Mouse (Mus musculus): Measurements from ENCODE around the gene Coro1b. TPM values are rescaled to one million over a fixed set of nuclear protein-coding genes. Genes with fewer than 3 reads are reported as not detected.

Coro1b gene
- polyA plus RNA-seq (2014; fragmentation: Illumina TruSeq; extraction: RNeasy Lipid Tissue Mini Kit (QIAGEN cat#74804); ENCODE audit: low read depth, low replicate concordance), result 9.0 TPM

DNA sequence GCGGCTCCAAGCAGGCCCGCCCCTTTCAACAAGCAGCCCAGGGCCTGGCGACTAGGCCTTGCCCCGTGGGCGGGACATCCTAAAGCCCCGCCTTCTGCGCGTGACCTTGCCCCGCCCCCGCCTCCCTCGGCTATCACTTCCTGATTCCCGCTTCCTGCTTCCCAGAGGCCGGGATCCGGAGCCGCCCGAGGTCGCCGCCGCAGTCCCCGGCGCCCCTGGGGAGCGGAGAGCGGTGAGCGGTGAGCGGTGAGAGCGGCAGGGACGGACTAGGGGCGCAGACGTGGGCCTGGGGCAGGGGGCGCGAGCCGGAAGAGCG lies at the start of gene Coro1b:
Gene Coro1b, plus strand, starts transcription at position 129 of the 316 bp plus-strand sequence.

DNA sequence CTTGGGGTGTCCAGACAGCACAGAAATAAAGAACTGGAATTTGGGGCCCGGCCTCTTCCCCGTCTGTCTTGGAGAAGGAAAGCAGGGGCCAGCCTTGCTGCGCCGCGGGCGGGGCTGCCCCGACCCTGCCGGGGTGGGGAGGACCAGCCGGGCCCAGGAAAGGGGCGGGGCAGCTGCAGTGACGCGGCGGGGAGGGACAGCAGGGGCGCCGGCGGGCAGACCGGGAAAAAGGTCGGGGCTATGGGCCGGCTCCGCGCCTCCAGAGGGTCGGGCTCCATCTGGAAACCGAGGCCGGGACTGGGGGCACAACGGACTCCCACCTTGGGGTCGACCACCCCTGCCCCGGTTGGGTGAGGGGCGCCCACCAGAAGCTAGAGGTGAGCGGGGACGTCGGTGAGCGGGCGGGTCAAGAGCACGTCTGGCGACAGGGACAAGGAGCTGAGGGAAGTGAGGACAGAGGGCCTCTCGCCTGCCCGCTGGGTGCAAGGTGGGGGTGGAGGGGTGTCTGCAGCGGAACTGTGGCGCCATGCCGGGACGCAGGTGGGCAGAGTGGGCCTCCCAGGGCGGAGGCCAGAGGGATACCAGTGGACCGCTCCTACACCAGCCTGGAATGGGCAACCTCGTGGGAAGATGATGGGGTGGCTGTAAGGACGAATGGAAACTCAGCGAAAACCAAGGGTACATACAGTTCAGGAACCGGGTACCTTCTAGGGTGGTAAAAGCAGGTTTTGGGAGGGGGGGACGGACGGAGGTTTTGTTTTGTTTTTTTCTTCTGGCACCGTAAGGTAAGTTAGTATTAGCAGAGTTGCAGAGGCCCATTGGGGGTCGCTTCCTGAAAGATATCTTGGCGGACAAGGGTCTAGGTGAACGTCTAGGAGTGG lies 48.3 kb upstream of the Coro1b start, which contains the start of gene Pitpnm1:
Gene Pitpnm1, plus strand, starts transcription at position 162 of the 881 bp plus-strand sequence.

DNA sequence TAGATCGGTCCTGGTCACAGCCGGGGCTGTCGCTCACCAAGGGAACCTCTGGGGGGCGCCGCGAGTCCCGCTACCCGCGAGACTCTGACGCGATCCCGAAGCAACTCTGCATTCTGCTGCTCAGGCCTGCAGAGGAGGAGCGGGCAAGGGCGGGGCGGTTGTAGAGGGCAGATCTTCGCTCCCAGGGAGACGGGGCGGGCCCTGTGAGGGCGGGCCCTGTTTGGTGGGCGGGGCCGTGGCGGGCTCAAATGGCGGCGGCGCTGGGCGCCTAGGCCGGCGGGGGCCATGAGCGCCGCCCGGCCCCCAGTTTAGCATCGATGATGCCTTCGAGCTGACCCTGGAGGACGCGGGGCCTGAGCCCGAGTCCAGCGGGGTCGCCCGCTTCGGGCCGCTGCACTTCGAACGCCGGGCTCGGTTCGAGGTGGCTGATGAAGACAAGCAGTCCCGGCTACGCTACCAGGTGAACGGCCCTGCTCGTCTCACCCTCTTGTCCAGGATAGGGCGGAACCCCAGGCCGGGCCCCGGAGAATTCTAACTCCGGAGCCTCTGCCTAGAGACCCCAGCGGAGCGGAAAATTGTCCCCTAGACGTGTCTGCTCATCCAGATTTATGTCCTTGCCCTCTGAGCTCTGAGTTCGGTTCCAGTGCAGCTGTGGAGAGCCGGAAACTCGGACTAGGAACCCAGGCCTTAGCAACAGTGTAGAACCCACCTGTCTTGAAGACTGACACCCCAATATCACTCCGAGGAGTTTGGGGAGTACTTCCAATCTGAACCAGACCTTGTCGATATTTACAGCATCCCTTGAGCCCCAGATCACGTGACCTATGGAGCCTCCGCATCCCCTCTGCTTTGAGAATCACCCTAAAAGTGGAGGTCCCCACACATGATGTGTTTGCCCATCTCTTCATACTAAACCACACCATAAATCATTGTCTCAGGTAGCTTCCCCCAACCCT lies 22.4 kb upstream of the Coro1b start, which contains the start of gene Aip:
Gene Aip, minus strand, starts transcription at position 118 of the 956 bp plus-strand sequence.

DNA sequence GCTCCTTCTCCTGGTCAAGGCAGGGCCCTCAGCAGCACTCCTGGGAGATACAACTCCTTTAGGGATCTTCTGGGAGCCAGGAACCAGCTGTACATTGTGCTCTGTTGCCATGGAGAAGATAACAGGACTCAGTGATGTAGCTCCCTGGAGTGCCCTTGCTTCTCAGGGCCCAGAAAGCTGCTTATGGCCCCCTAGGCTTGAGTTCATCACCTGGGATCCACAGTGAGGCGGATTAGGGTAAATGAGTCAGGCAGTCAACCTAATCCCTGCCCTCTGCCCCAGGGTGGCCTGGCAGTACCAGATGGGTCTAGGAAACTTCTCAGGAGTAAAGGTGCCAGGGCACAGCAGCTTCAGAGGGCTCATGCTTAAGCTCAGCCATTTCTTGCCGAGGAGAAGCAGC lies 9.0 kb upstream of the Coro1b start, which contains the start of gene Gpr152:
Gene Gpr152, plus strand, starts transcription at position 342 of the 400 bp plus-strand sequence.

DNA sequence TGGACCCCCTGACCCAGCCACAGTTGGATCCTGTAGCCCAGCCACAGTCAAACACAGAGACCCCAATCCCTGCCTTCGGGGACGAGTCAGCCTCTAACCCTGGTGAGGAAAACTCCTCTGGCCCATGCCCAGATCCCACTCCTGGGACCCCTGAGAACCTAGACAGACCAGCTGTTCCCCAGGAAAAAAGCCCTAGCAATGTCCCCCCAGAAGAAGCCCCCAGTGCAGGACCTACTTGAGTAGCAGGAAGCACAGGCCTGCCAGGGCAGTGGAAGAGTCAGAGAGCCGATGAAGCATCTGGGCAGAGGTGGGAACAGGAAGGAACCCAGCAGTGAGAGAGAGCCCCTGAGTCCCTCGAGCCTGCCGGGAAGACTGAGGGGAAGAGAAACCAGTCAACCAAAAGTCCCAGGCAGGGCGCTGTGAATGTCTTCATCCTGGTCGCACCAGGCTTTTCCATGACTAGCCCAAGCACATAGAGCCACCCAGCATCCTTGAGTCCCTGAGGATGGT lies 4.6 kb upstream of the Coro1b start, which contains the start of gene Cabp4:
Gene Cabp4, minus strand, starts transcription at position 275 of the 510 bp plus-strand sequence.

DNA sequence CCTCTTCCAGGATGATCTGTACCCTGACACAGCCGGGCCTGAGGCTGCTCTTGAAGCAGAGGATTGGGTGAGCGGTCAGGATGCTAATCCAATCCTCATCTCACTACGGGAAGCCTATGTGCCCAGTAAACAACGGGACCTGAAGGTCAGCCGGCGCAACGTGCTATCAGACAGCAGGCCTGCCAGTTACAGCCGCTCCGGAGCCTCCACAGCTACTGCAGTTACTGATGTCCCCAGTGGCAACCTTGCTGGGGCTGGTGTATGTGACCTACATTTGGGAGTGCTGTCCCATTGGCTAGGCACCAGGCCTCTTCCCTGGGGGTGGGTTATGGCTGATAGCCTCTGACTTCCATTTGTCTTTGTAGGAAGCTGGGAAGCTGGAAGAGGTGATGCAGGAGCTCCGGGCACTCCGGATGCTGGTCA lies 4.8 kb downstream of the Coro1b start, which contains the start of gene Ptprcap:
Gene Ptprcap, plus strand, starts transcription at position 373 of the 423 bp plus-strand sequence.

DNA sequence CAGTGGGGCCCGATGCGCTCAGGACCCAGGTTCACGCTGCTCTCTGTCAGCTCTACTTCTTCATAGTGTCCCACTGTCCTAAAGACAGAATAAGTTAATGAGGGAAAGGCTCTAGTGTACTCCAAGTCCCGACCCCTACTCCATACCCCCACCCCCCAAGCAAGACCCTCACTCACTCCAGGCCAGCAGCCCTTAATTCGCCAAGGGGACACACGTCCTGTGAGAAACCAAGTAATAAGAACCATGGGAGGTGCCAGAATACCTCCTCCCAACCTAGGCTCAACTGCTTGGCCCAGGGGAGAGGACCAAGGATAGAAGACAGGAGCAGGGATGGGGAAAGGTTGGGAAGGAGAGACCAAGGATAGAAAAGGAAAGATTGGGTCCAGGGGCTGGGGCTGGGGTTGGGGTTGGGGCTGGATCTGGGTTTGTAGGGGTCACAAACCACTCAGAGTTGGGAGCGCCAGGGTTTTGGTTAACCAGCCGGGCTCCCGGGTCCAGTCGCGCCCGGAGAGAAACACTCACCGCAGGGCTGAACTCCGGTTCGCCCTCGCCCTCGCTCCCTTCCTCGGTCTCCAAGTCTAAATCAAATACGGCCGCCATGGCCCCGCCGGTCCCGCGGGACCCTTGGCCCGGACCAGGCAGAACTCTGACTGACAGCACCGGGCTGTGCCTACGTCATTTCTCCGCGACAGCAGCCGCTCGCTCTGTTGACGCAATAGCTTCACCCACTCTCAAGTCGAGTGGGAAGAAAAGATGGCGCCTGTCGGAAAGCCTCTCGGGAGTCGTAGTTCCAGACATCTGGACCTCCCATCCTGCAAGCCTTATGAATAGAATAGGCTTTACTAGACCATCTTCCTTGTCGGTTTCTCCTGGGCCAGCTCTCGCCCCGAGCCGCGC lies 14.5 kb downstream of the Coro1b start, which contains the start of gene Rps6kb2:
Gene Rps6kb2, minus strand, starts transcription at position 709 of the 897 bp plus-strand sequence.

DNA sequence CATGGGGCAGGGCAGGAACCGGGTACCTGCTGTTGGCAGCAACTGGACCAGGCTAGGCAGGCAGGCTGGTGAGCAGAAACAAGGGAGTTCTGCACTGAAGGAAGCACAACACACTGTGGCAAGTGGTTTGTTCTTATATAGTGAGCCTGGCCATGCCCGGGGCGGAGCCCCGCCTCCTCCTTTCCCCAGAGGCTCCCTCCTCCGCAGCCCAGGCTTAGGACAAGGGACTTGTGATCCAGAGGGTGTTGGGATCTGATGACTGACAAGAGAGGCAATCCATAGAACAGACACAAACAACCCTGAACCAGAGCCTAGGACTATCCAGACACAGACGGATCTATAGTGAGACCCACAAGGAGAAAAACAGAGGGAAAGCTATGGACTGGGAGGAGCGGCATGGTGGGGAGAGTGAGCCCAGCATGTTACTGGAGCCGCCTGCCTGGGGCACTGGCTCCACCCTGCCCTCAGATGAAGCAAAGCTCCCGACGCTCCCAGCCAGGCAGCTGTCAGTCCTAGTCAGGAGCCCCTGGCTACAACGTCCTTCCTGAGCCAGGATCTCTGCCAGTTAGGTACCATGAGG lies 27.0 kb downstream of the Coro1b start, which contains the start of gene Carns1:
Gene Carns1, minus strand, starts transcription at position 112 of the 580 bp plus-strand sequence.

DNA sequence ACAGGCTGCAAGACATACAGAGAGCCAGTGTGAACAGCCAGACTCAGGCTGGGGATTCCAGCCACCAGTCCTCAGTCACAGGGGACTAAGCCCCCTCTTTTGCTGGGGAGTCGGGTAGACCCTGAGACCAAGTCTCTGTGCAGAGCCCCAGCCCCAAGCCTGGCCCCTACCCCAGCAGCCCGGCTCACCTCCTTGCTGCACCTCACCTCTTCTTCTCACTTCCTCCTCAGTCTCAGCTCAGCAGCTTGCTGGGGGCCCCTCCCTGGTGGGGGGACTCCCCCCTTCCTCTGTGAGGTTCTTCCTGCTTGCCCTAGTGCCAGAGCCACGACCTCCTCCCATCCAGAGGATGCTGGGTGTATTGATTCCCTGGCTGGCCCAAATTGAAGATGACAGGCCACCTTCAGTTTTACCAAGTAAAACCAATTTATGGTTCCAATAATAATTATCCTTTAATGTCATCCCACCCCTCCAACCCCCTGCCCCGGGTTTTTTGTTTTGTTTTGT lies 42.5 kb downstream of the Coro1b start, which contains the start of gene Tbc1d10c:
Gene Tbc1d10c, minus strand, starts transcription at position 454 of the 504 bp plus-strand sequence.

DNA sequence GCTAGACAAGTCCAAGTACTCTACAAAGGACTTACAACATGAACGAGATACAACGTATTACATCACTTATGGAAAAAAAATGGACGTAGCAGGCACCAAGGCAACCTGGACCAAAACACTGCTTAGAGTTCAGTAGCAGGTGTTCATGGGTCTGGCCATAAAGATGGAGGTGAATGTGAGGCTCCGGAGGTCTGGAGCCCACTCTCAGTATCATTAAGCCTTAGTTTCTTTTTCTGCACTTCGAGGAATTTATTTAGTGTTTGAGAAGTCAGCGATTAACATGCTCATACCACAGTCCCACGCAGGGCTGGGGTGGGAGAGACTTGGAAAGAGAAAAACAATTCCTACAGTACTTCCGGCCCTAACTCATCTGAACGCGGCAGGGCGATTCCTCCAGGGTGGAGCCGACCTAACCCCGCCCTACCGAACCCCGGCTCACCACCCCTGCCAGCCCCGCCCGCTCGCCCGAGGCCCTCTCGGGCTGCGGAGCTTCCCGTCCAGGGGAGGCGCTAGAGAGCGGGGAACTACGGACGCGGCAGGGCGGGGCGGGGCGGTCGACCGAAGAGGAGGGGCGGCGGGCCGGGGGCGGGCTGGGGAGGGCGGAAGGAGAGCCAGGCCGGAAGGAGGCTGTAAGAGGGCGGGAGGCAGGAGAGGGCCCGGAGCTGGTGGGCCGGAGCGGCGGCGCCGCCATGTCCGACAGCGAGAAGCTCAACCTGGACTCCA lies 43.3 kb downstream of the Coro1b start, which contains the start of gene Ppp1ca:
Gene Ppp1ca, plus strand, starts transcription at position 538 of the 723 bp plus-strand sequence.

DNA sequence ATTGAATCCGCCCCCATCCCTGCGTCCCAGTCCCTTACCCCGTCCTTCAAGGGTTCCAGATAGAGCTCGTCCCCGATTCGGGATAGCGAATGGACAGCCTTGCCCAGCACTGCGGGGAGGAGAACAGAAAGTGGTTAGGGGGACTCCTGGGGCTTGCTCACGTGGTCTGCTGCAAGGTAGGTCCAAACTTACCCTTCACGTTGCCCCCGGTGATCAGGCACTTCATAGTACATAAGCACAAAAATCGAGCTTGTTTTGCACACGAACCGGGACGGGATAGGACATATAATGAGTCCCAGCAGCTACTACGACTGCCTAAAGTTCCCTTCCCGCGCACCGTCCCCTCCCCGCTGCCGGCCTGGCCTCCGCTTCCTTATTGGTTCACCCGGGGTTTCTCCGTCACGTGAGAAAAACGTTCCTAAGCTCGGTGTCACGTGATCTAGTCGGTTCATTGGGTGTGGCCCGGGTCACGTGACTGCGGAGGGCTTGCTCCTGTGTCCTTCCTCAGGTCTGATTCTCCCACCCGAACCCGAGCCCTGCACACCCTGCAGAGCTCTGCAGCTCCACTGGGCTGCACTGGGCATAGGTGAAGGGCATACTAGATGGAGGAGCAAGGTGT lies 53.0 kb downstream of the Coro1b start, which contains the start of gene Rad9a:
Gene Rad9a, minus strand, starts transcription at position 372 of the 619 bp plus-strand sequence.

Other genes with a start within 250 kb of the Coro1b start
- gene Tcirg1, start 241.5 kb upstream of the Coro1b start, polyA plus RNA-seq (2014; fragmentation: Illumina TruSeq; extraction: RNeasy Lipid Tissue Mini Kit (QIAGEN cat#74804); ENCODE audit: low read depth, low replicate concordance), result not detected
- gene Ndufs8, start 235.8 kb upstream of the Coro1b start, polyA plus RNA-seq (2014; fragmentation: Illumina TruSeq; extraction: RNeasy Lipid Tissue Mini Kit (QIAGEN cat#74804); ENCODE audit: low read depth, low replicate concordance), result 4.6 TPM
- gene Aldh3b1, start 218.8 kb upstream of the Coro1b start, polyA plus RNA-seq (2014; fragmentation: Illumina TruSeq; extraction: RNeasy Lipid Tissue Mini Kit (QIAGEN cat#74804); ENCODE audit: low read depth, low replicate concordance), result 0.53 TPM
- gene Unc93b1, start 213.4 kb upstream of the Coro1b start, polyA plus RNA-seq (2014; fragmentation: Illumina TruSeq; extraction: RNeasy Lipid Tissue Mini Kit (QIAGEN cat#74804); ENCODE audit: low read depth, low replicate concordance), result not detected
- 0.36 TPM for gene Aldh3b3, start 190.0 kb upstream of the Coro1b start, polyA plus RNA-seq (2014; fragmentation: Illumina TruSeq; extraction: RNeasy Lipid Tissue Mini Kit (QIAGEN cat#74804); ENCODE audit: low read depth, low replicate concordance)
- not detected for gene Aldh3b2, start 176.3 kb upstream of the Coro1b start, polyA plus RNA-seq (2014; fragmentation: Illumina TruSeq; extraction: RNeasy Lipid Tissue Mini Kit (QIAGEN cat#74804); ENCODE audit: low read depth, low replicate concordance)
- 47.4 TPM for gene Acy3, start 162.0 kb upstream of the Coro1b start, polyA plus RNA-seq (2014; fragmentation: Illumina TruSeq; extraction: RNeasy Lipid Tissue Mini Kit (QIAGEN cat#74804); ENCODE audit: low read depth, low replicate concordance)
- not detected for gene Tbx10, start 155.9 kb upstream of the Coro1b start, polyA plus RNA-seq (2014; fragmentation: Illumina TruSeq; extraction: RNeasy Lipid Tissue Mini Kit (QIAGEN cat#74804); ENCODE audit: low read depth, low replicate concordance)
- 0.65 TPM for gene Nudt8, start 148.0 kb upstream of the Coro1b start, polyA plus RNA-seq (2014; fragmentation: Illumina TruSeq; extraction: RNeasy Lipid Tissue Mini Kit (QIAGEN cat#74804); ENCODE audit: low read depth, low replicate concordance)
- not detected for gene Gm49405, start 148.0 kb upstream of the Coro1b start, polyA plus RNA-seq (2014; fragmentation: Illumina TruSeq; extraction: RNeasy Lipid Tissue Mini Kit (QIAGEN cat#74804); ENCODE audit: low read depth, low replicate concordance)
- gene Doc2g, start 145.3 kb upstream of the Coro1b start, polyA plus RNA-seq (2014; fragmentation: Illumina TruSeq; extraction: RNeasy Lipid Tissue Mini Kit (QIAGEN cat#74804); ENCODE audit: low read depth, low replicate concordance), result not detected
- gene Ndufv1, start 135.8 kb upstream of the Coro1b start, polyA plus RNA-seq (2014; fragmentation: Illumina TruSeq; extraction: RNeasy Lipid Tissue Mini Kit (QIAGEN cat#74804); ENCODE audit: low read depth, low replicate concordance), result 9.9 TPM
- gene Gstp1, start 110.6 kb upstream of the Coro1b start, polyA plus RNA-seq (2014; fragmentation: Illumina TruSeq; extraction: RNeasy Lipid Tissue Mini Kit (QIAGEN cat#74804); ENCODE audit: low read depth, low replicate concordance), result 14.6 TPM
- 10.1 TPM for gene Gstp2, start 102.6 kb upstream of the Coro1b start, polyA plus RNA-seq (2014; fragmentation: Illumina TruSeq; extraction: RNeasy Lipid Tissue Mini Kit (QIAGEN cat#74804); ENCODE audit: low read depth, low replicate concordance)
- gene Gstp3, start 89.0 kb upstream of the Coro1b start, polyA plus RNA-seq (2014; fragmentation: Illumina TruSeq; extraction: RNeasy Lipid Tissue Mini Kit (QIAGEN cat#74804); ENCODE audit: low read depth, low replicate concordance), result not detected
- gene Cabp2, start 67.0 kb upstream of the Coro1b start, polyA plus RNA-seq (2014; fragmentation: Illumina TruSeq; extraction: RNeasy Lipid Tissue Mini Kit (QIAGEN cat#74804); ENCODE audit: low read depth, low replicate concordance), result not detected
- gene Cdk2ap2, start 51.4 kb upstream of the Coro1b start, polyA plus RNA-seq (2014; fragmentation: Illumina TruSeq; extraction: RNeasy Lipid Tissue Mini Kit (QIAGEN cat#74804); ENCODE audit: low read depth, low replicate concordance), result 0.73 TPM
- 0.20 TPM for gene Pitpnm1, start 48.6 kb upstream of the Coro1b start, polyA plus RNA-seq (2014; fragmentation: Illumina TruSeq; extraction: RNeasy Lipid Tissue Mini Kit (QIAGEN cat#74804); ENCODE audit: low read depth, low replicate concordance)
- 1.3 TPM for gene Aip, start 22.8 kb upstream of the Coro1b start, polyA plus RNA-seq (2014; fragmentation: Illumina TruSeq; extraction: RNeasy Lipid Tissue Mini Kit (QIAGEN cat#74804); ENCODE audit: low read depth, low replicate concordance)
- not detected for gene Gpr152, start 8.8 kb upstream of the Coro1b start, polyA plus RNA-seq (2014; fragmentation: Illumina TruSeq; extraction: RNeasy Lipid Tissue Mini Kit (QIAGEN cat#74804); ENCODE audit: low read depth, low replicate concordance)
- not detected for gene Cabp4, start 4.6 kb upstream of the Coro1b start, polyA plus RNA-seq (2014; fragmentation: Illumina TruSeq; extraction: RNeasy Lipid Tissue Mini Kit (QIAGEN cat#74804); ENCODE audit: low read depth, low replicate concordance)
- 2.3 TPM for gene Ptprcap, start 5.0 kb downstream of the Coro1b start, polyA plus RNA-seq (2014; fragmentation: Illumina TruSeq; extraction: RNeasy Lipid Tissue Mini Kit (QIAGEN cat#74804); ENCODE audit: low read depth, low replicate concordance)
- 2.2 TPM for gene Rps6kb2, start 14.7 kb downstream of the Coro1b start, polyA plus RNA-seq (2014; fragmentation: Illumina TruSeq; extraction: RNeasy Lipid Tissue Mini Kit (QIAGEN cat#74804); ENCODE audit: low read depth, low replicate concordance)
- gene Carns1, start 26.9 kb downstream of the Coro1b start, polyA plus RNA-seq (2014; fragmentation: Illumina TruSeq; extraction: RNeasy Lipid Tissue Mini Kit (QIAGEN cat#74804); ENCODE audit: low read depth, low replicate concordance), result 0.49 TPM
- not detected for gene Tbc1d10c, start 42.7 kb downstream of the Coro1b start, polyA plus RNA-seq (2014; fragmentation: Illumina TruSeq; extraction: RNeasy Lipid Tissue Mini Kit (QIAGEN cat#74804); ENCODE audit: low read depth, low replicate concordance)
- 97.3 TPM for gene Ppp1ca, start 43.4 kb downstream of the Coro1b start, polyA plus RNA-seq (2014; fragmentation: Illumina TruSeq; extraction: RNeasy Lipid Tissue Mini Kit (QIAGEN cat#74804); ENCODE audit: low read depth, low replicate concordance)
- gene Rad9a, start 53.0 kb downstream of the Coro1b start, polyA plus RNA-seq (2014; fragmentation: Illumina TruSeq; extraction: RNeasy Lipid Tissue Mini Kit (QIAGEN cat#74804); ENCODE audit: low read depth, low replicate concordance), result 1.5 TPM
- 0.16 TPM for gene Clcf1, start 65.6 kb downstream of the Coro1b start, polyA plus RNA-seq (2014; fragmentation: Illumina TruSeq; extraction: RNeasy Lipid Tissue Mini Kit (QIAGEN cat#74804); ENCODE audit: low read depth, low replicate concordance)
- gene AC109138.7, start 65.7 kb downstream of the Coro1b start, polyA plus RNA-seq (2014; fragmentation: Illumina TruSeq; extraction: RNeasy Lipid Tissue Mini Kit (QIAGEN cat#74804); ENCODE audit: low read depth, low replicate concordance), result not detected
- gene Pold4, start 83.3 kb downstream of the Coro1b start, polyA plus RNA-seq (2014; fragmentation: Illumina TruSeq; extraction: RNeasy Lipid Tissue Mini Kit (QIAGEN cat#74804); ENCODE audit: low read depth, low replicate concordance), result not detected
- 1.7 TPM for gene Ssh3, start 120.6 kb downstream of the Coro1b start, polyA plus RNA-seq (2014; fragmentation: Illumina TruSeq; extraction: RNeasy Lipid Tissue Mini Kit (QIAGEN cat#74804); ENCODE audit: low read depth, low replicate concordance)
- not detected for gene Ankrd13d, start 134.5 kb downstream of the Coro1b start, polyA plus RNA-seq (2014; fragmentation: Illumina TruSeq; extraction: RNeasy Lipid Tissue Mini Kit (QIAGEN cat#74804); ENCODE audit: low read depth, low replicate concordance)
- gene Grk2, start 157.6 kb downstream of the Coro1b start, polyA plus RNA-seq (2014; fragmentation: Illumina TruSeq; extraction: RNeasy Lipid Tissue Mini Kit (QIAGEN cat#74804); ENCODE audit: low read depth, low replicate concordance), result 11.2 TPM
- 50.5 TPM for gene Kdm2a, start 249.7 kb downstream of the Coro1b start, polyA plus RNA-seq (2014; fragmentation: Illumina TruSeq; extraction: RNeasy Lipid Tissue Mini Kit (QIAGEN cat#74804); ENCODE audit: low read depth, low replicate concordance)

Measured in kidney, adult 10 weeks (tissue).